Mouse (Mus musculus) heart, adult 2 months (tissue): ENCODE data around the gene Rps6ka2. TPM values are rescaled to one million over a fixed set of nuclear protein-coding genes. Genes with fewer than 3 reads are reported as not detected.

ENCODE experiments used
- DNase-seq, 2 experiments: peaks; one replicate each; pipeline ENCODE4 v3.0.0; 2021
- H3K27ac ChIP-seq: fragments of 200-600 bp; 2 replicates; pipeline ENCODE4 v1.8.1; 2022
- H3K27me3 ChIP-seq: fragments of 200-500 bp; 2 replicates; pipeline ENCODE4 v1.6.1; 2012; ENCODE audit warnings: mild to moderate bottlenecking, low read length, inconsistent platforms, mixed read lengths; ENCODE audit not compliant: control insufficient read depth, insufficient read depth
- H3K36me3 ChIP-seq: fragments of 200-500 bp; 2 replicates; pipeline ENCODE4 v1.6.1; 2012; ENCODE audit warnings: low read length, inconsistent platforms; ENCODE audit not compliant: control insufficient read depth, insufficient read depth
- H3K4me1 ChIP-seq: fragments of 200-500 bp; 2 replicates; pipeline ENCODE4 v1.6.1; 2011; ENCODE audit warnings: low read length; ENCODE audit not compliant: control insufficient read depth, insufficient read depth
- H3K4me3 ChIP-seq: fragments of 200-600 bp; 2 replicates; pipeline ENCODE4 v1.8.1; 2022
- H3K79me2 ChIP-seq: fragments of 200-500 bp; replicated peaks from 2 replicates; pipeline ENCODE4 v1.6.1; 2012; ENCODE audit warnings: mild to moderate bottlenecking, inconsistent platforms, low read length, moderate library complexity, mixed read lengths; ENCODE audit not compliant: control insufficient read depth, insufficient read depth
- H3K9ac ChIP-seq: fragments of 200-500 bp; 2 replicates; pipeline ENCODE4 v1.6.1; 2012; ENCODE audit warnings: low read depth, mild to moderate bottlenecking, control low read depth, inconsistent platforms, low read length, mixed read lengths
- CTCF ChIP-seq: fragments of 200-600 bp; IDR thresholded peaks from 2 replicates; pipeline ENCODE4 v1.8.1; 2022; ENCODE audit warnings: antibody characterized with exemption, mild to moderate bottlenecking, moderate library complexity
- EP300 ChIP-seq: fragments of 200-500 bp; IDR thresholded peaks from 2 replicates; pipeline ENCODE4 v1.6.1; 2011; ENCODE audit warnings: low read depth, low read length, control low read depth; ENCODE audit not compliant: insufficient read depth
- POLR2A ChIP-seq: fragments of 200-500 bp; IDR thresholded peaks from 2 replicates; pipeline ENCODE4 v1.6.1; 2011; ENCODE audit warnings: mild to moderate bottlenecking, low read depth, low read length, control low read depth; ENCODE audit not compliant: insufficient read depth
- WGBS: fragments of 180-500 bp; shearing (Covaris S2); methylation state at CpG from one replicate; pipeline ENCODE4 v1.1.7; 2018; 5-methylcytosine and 5-hydroxymethylcytosine counted together
- intact Hi-C: fragments of 180-260 bp; cut with DNase I; formaldehyde crosslinking; loops from one replicate; pipeline ENCODE4 v1.15.1; 2025
- polyA plus RNA-seq: library from polyadenylated mRNA; depleted of rRNA; stranded (reverse); fragments of >200 nt; gene quantifications from 2 replicates; pipeline ENCODE4 v1.2.3, GENCODE M21; 2012
- total RNA-seq, 2 experiments: library from RNA; stranded (reverse); gene quantifications; 2 replicates each; pipeline ENCODE4 v1.2.3; 2021

The Rps6ka2 gene
- total and polyA plus RNA-seq, 3 experiments = 26.4 to 33.7 (median 33.6) TPM

DNA sequence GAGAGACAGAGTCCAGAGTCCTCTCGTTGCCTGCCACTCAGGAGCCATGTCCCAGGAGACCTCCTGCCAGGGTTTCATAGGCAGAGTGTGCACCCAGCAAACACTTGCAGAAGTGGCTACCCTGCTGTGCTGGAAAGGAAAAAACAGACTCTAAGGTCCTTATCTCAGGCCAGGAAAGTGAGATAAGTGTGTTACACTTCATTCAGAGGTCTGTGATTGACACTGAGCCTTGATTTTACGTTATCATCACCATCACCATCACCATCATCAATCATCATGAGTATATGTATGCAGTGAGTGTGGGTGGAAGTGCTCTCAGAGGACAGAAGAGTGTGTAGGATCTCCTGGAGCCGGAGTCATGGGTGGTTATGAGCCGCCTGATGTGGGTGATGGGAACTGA lies 51.4 kb downstream of the Rps6ka2 start:
- Histone ChIP-seq H3K4me3 (no peak overlapping the region), H3K36me3 (no peaks in the 10 kb centered on the region), H3K27ac (no peak overlapping the region), H3K4me1 (peaks cover 8% of the 10 kb centered on the region), H3K79me2 (0 out of 2 replicates have a peak, but pooled peaks cover 1% of the 10 kb centered on the region), H3K9ac (no peak overlapping the region), H3K27me3 (no peaks in the 10 kb centered on the region)
- 88% methylated on average over 4 of the region's 4 CpGs for WGBS
- TF ChIP-seq EP300 (no peak), CTCF (no peak)
- no peak for DNase-seq
- intact Hi-C loops = no loop called here

- H3K79me2 ChIP-seq = 0 out of 2 replicates have a peak, but pooled peaks cover 1% of the 10 kb centered on the region
- H3K4me3 ChIP-seq = no peak overlapping the region
- TF ChIP-seq CTCF = no peak
- TF ChIP-seq EP300 = no peak
- no peak for TF ChIP-seq POLR2A
- no peaks in the 10 kb centered on the region for H3K27me3 ChIP-seq
- no peak overlapping the region for H3K9ac ChIP-seq
- 42% methylated on average over 3 of the region's 3 CpGs for WGBS
- no peak for DNase-seq
- no peak overlapping the region for H3K27ac ChIP-seq
- no peaks in the 10 kb centered on the region for H3K36me3 ChIP-seq
- intact Hi-C loops = no loop called here
- H3K4me1 ChIP-seq = peaks cover 9% of the 10 kb centered on the region
Measured at GRCm38 (mm10) chr17:7222198-7222597, 52.3 kb downstream of the Rps6ka2 start.

- Histone ChIP-seq H3K36me3 (no peaks in the 10 kb centered on the region), H3K79me2 (no peaks in the 10 kb centered on the region; the same call in 1 of the 2 replicates), H3K4me1 (peaks cover 2% of the 10 kb centered on the region; the same call in 1 of the 2 replicates), H3K27ac (no peak overlapping the region), H3K4me3 (no peak overlapping the region), H3K9ac (no peak overlapping the region), H3K27me3 (no peaks in the 10 kb centered on the region)
- no peak for DNase-seq
- WGBS = 82% methylated on average over 9 of the region's 9 CpGs
- TF ChIP-seq POLR2A (no peak), CTCF (no peak), EP300 (no peak)
- intact Hi-C loops = no loop called here
Measured at GRCm38 (mm10) chr17:7228545-7228944, 58.6 kb downstream of the Rps6ka2 start.

GRCm38 (mm10) chr17:7231312-7231711 lies 61.4 kb downstream of the Rps6ka2 start:
- WGBS = 77% methylated on average over 4 of the region's 4 CpGs
- intact Hi-C loops = no loop called here
- no peak for TF ChIP-seq EP300
- TF ChIP-seq CTCF = no peak
- no peak for TF ChIP-seq POLR2A
- peaks cover 2% of the 10 kb centered on the region; the same call in 1 of the 2 replicates for H3K4me1 ChIP-seq
- no peak overlapping the region for H3K9ac ChIP-seq
- no peak overlapping the region for H3K4me3 ChIP-seq
- H3K36me3 ChIP-seq = no peaks in the 10 kb centered on the region
- H3K27me3 ChIP-seq = no peaks in the 10 kb centered on the region
- no peak overlapping the region for H3K27ac ChIP-seq
- no peaks in the 10 kb centered on the region; the same call in 1 of the 2 replicates for H3K79me2 ChIP-seq
- DNase-seq = no peak

GRCm38 (mm10) chr17:7231790-7232189 lies 61.9 kb downstream of the Rps6ka2 start:
- 90% methylated on average over 8 of the region's 8 CpGs for WGBS
- no peak for DNase-seq
- Histone ChIP-seq H3K27ac (no peak overlapping the region), H3K79me2 (no peaks in the 10 kb centered on the region; the same call in 1 of the 2 replicates), H3K9ac (no peak overlapping the region), H3K36me3 (no peaks in the 10 kb centered on the region), H3K4me3 (no peak overlapping the region), H3K4me1 (peaks cover 2% of the 10 kb centered on the region; the same call in 1 of the 2 replicates), H3K27me3 (no peaks in the 10 kb centered on the region)
- intact Hi-C loops = no loop called here
- no peak for TF ChIP-seq EP300
- TF ChIP-seq CTCF = no peak
- TF ChIP-seq POLR2A = no peak

GRCm38 (mm10) chr17:7232400-7232799 lies 62.5 kb downstream of the Rps6ka2 start:
- no peaks in the 10 kb centered on the region; the same call in 1 of the 2 replicates for H3K4me1 ChIP-seq
- H3K79me2 ChIP-seq = no peaks in the 10 kb centered on the region; the same call in 1 of the 2 replicates
- H3K27ac ChIP-seq = no peak overlapping the region
- H3K9ac ChIP-seq = no peak overlapping the region
- no peaks in the 10 kb centered on the region for H3K27me3 ChIP-seq
- H3K4me3 ChIP-seq = no peak overlapping the region
- 44% methylated on average over 7 of the region's 7 CpGs for WGBS
- DNase-seq = no peak
- TF ChIP-seq POLR2A (no peak), EP300 (no peak), CTCF (no peak)
- no peaks in the 10 kb centered on the region for H3K36me3 ChIP-seq
- intact Hi-C loops = no loop called here
